Mouse (Mus musculus) E14TG2a.4 (cell line): ENCODE data around the gene Alg14.

Source experiments
- H3K27me3 ChIP-seq: 2 replicates; pipeline ENCODE4 v1.6.1; 2014; ENCODE audit warnings: low read length, control low read depth; ENCODE audit not compliant: insufficient read depth
- H3K36me3 ChIP-seq: 2 replicates; pipeline ENCODE4 v1.6.1; 2014; ENCODE audit warnings: low read length, control low read depth; ENCODE audit not compliant: insufficient read depth
- H3K4me1 ChIP-seq: replicated peaks from 2 replicates; pipeline ENCODE4 v1.6.1; 2014; ENCODE audit warnings: low read depth, low read length, control low read depth
- H3K4me3 ChIP-seq: replicated peaks from 2 replicates; pipeline ENCODE4 v1.5.1; 2014; ENCODE audit warnings: mild to moderate bottlenecking, low read length
- H3K9me3 ChIP-seq: 2 replicates; pipeline ENCODE4 v1.6.1; 2014; ENCODE audit warnings: low read length, control low read depth
- CTCF ChIP-seq: conservative IDR thresholded peaks from 2 replicates; pipeline ENCODE4 v1.5.1; 2014; ENCODE audit warnings: low read length
- NANOG ChIP-seq: IDR thresholded peaks from 2 replicates; pipeline ENCODE4 v1.6.1; 2014; ENCODE audit warnings: borderline replicate concordance, low read length, mixed read lengths
- POU5F1 ChIP-seq: IDR thresholded peaks from 2 replicates; pipeline ENCODE4 v1.6.1; 2014; ENCODE audit warnings: low read length, borderline replicate concordance

Alg14 gene

GRCm38 (mm10) chr3:121272577-121272976, 19.0 kb upstream of the Alg14 start:
- TF ChIP-seq POU5F1 (no peak), CTCF (no peak), NANOG (no peak)
- Histone ChIP-seq H3K4me3 (no peak overlapping the region), H3K36me3 (no peaks in the 10 kb centered on the region), H3K4me1 (no peaks in the 10 kb centered on the region; the same call in 1 of the 2 replicates), H3K27me3 (peaks cover 23% of the 10 kb centered on the region), H3K9me3 (no peaks in the 10 kb centered on the region)

- no peaks in the 10 kb centered on the region for H3K9me3 ChIP-seq
- H3K4me1 ChIP-seq = no peaks in the 10 kb centered on the region; the same call in 1 of the 2 replicates
- TF ChIP-seq NANOG (no peak), CTCF (no peak), POU5F1 (no peak)
Measured at GRCm38 (mm10) chr3:121274010-121274409, 17.6 kb upstream of the Alg14 start.

GRCm38 (mm10) chr3:121277009-121277408, 14.6 kb upstream of the Alg14 start:
- Histone ChIP-seq H3K9me3 (no peaks in the 10 kb centered on the region), H3K4me3 (no peak overlapping the region), H3K4me1 (peaks cover 7% of the 10 kb centered on the region; the same call in 1 of the 2 replicates), H3K36me3 (no peaks in the 10 kb centered on the region), H3K27me3 (peaks cover 21% of the 10 kb centered on the region)
- TF ChIP-seq NANOG (no peak), POU5F1 (no peak), CTCF (no peak)

More at GRCm38 (mm10) chr3:121274010-121274409, 17.6 kb upstream of the Alg14 start:
- H3K36me3 ChIP-seq = no peaks in the 10 kb centered on the region
- H3K27me3 ChIP-seq = peaks cover 29% of the 10 kb centered on the region
- H3K4me3 ChIP-seq = no peak overlapping the region

- no peaks in the 10 kb centered on the region for H3K9me3 ChIP-seq
- H3K36me3 ChIP-seq = no peaks in the 10 kb centered on the region
- H3K4me3 ChIP-seq = no peak overlapping the region
- TF ChIP-seq NANOG = no peak
- TF ChIP-seq CTCF = no peak
- no peak for TF ChIP-seq POU5F1
- peaks cover 21% of the 10 kb centered on the region for H3K27me3 ChIP-seq
- peaks cover 7% of the 10 kb centered on the region; the same call in 1 of the 2 replicates for H3K4me1 ChIP-seq
Measured at GRCm38 (mm10) chr3:121277557-121277956, 14.0 kb upstream of the Alg14 start.

GRCm38 (mm10) chr3:121279679-121280078, 11.9 kb upstream of the Alg14 start:
- peak overlapping the region; percentile 57 for H3K4me3 ChIP-seq
- H3K4me1 ChIP-seq = peaks cover 7% of the 10 kb centered on the region; the same call in 1 of the 2 replicates
- no peaks in the 10 kb centered on the region for H3K36me3 ChIP-seq
- H3K27me3 ChIP-seq = peaks cover 21% of the 10 kb centered on the region
- TF ChIP-seq CTCF (no peak), NANOG (no peak), POU5F1 (no peak)
- no peaks in the 10 kb centered on the region for H3K9me3 ChIP-seq

GRCm38 (mm10) chr3:121282998-121283397, 8.6 kb upstream of the Alg14 start, which contains the start of gene Tmem56:
TSS of gene Tmem56 (minus strand) at chr3:121283098.
- H3K4me3 ChIP-seq = no peak within 1 kb of the TSS
- TF ChIP-seq CTCF = no peak
- no peak for TF ChIP-seq POU5F1
- no peak for TF ChIP-seq NANOG
- peaks cover 16% of the 10 kb centered on the region for H3K27me3 ChIP-seq
- H3K36me3 ChIP-seq = no peaks in the 10 kb centered on the region
- peaks cover 7% of the 10 kb centered on the region; the same call in 1 of the 2 replicates for H3K4me1 ChIP-seq
- H3K9me3 ChIP-seq = no peaks in the 10 kb centered on the region

- Histone ChIP-seq H3K9me3 (peaks cover 9% of the 10 kb centered on the region), H3K4me1 (peaks cover 5% of the 10 kb centered on the region), H3K27me3 (peaks cover 6% of the 10 kb centered on the region), H3K36me3 (no peaks in the 10 kb centered on the region), H3K4me3 (no peak overlapping the region)
- TF ChIP-seq NANOG = no peak
- no peak for TF ChIP-seq CTCF
- TF ChIP-seq POU5F1 = no peak
Measured at GRCm38 (mm10) chr3:121285219-121285618, 6.4 kb upstream of the Alg14 start.

- Histone ChIP-seq H3K4me3 (no peak overlapping the region), H3K4me1 (peaks cover 16% of the 10 kb centered on the region), H3K27me3 (peaks cover 6% of the 10 kb centered on the region), H3K9me3 (peaks cover 9% of the 10 kb centered on the region), H3K36me3 (no peaks in the 10 kb centered on the region)
- no peak for TF ChIP-seq NANOG
- TF ChIP-seq CTCF = no peak; the same call in 1 of the 2 replicates
- no peak for TF ChIP-seq POU5F1
Measured at GRCm38 (mm10) chr3:121287151-121287550, 4.4 kb upstream of the Alg14 start.

GRCm38 (mm10) chr3:121290681-121291080, 892 bp upstream of the Alg14 start:
- Histone ChIP-seq H3K4me1 (peaks cover 21% of the 10 kb centered on the region), H3K4me3 (peak overlapping the region; percentile 87), H3K27me3 (no peaks in the 10 kb centered on the region), H3K36me3 (no peaks in the 10 kb centered on the region), H3K9me3 (peaks cover 9% of the 10 kb centered on the region)
- TF ChIP-seq POU5F1 (no peak), NANOG (no peak), CTCF (no peak)
